Mouse (Mus musculus) spleen, adult 2 months (tissue): Measurements from ENCODE around the gene Carm1.

ENCODE experiments used
- CTCF ChIP-seq: fragments of 200-500 bp; IDR thresholded peaks from 2 replicates; pipeline ENCODE4 v1.5.1; 2011; ENCODE audit warnings: mild to moderate bottlenecking, inconsistent platforms; ENCODE audit not compliant: insufficient read depth, insufficient read length, insufficient replicate concordance; ENCODE audit errors: extremely low read depth
- POLR2A ChIP-seq: fragments of 200-500 bp; IDR thresholded peaks from 2 replicates; pipeline ENCODE4 v1.6.1; 2011; ENCODE audit warnings: low read depth, low read length, inconsistent platforms

- no peak for TF ChIP-seq POLR2A
- TF ChIP-seq CTCF: no peak
These were observed 43.3 kb upstream of the Carm1 start for GRCm38 (mm10) chr9:21503352-21503751.
